Mouse (Mus musculus): ENCODE measurements around the gene Vars2. TPM values are rescaled to one million over a fixed set of nuclear protein-coding genes. Genes with fewer than 3 reads are reported as not detected.

Vars2 gene
- polyA plus RNA-seq, 3 experiments from 2014 or later, result 10.4 to 13.2 (median 12.7) TPM

DNA sequence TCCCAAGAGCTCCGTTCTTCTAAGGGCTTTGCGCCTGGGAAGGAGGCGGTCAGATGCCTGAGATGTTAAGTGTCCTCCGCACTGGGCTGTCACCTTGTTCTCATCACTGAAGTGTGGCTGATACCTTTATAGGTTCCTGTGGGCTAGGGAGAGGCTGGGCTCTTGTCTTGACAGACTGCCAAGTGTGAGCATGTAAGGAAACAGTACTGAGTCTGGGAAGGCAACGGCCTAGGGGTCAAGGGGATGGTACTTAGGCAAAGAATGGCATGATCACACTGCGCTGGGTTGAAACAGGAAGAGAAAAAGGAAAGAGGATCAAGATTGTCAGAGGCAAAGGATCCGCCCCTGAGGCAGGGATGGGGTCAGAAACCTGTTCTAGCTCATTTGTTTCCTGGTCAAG, 40.9 kb downstream of the Vars2 start, which contains the start of gene Gm9573:
Gm9573 (minus strand) TSS at position 101 of the 400 bp plus-strand sequence.
- ATAC-seq, result no peak

DNA sequence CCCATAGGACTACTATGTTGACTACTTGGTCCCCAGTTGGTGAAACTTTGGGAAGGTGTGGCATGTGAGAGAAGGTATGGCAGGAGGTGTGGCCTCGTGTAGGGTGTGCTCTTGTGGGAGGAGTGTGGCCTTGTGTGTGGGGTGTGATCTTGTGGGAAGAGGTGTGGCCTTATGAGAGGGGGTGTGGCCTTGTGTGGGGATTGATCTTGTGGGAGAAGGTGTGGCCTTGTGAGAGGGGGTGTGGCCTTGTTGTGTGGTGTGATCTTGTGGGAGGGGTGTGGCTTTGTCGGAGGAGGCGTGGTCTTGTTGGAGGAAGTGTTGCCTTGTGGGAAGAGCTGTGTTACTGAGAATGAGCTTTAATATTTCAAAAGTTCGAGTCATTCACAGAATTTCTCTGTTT, 50.3 kb downstream of the Vars2 start:
- ATAC-seq, result no peak

Other genes starting within 250 kb of the Vars2 start
- gene H2-Q6, start 242.7 kb downstream of the Vars2 start, polyA plus RNA-seq (2017; shearing (Covaris generic)), result 100 to 1,000 TPM; 356 to 772 (median 602) TPM
- 1,000 to 10,000 TPM in 2 of 3 experiments, 100 to 1,000 TPM in 1; 921 to 1,440 (median 1,337) TPM for gene H2-Q7, start 228.4 kb downstream of the Vars2 start, polyA plus RNA-seq (2017; shearing (Covaris generic))
- 10 to 100 TPM; 14.2 to 25.0 (median 24.2) TPM for gene H2-Q10, start 197.5 kb downstream of the Vars2 start, polyA plus RNA-seq (2017; shearing (Covaris generic))
- gene Pou5f1, start 161.6 kb downstream of the Vars2 start, polyA plus RNA-seq (2017; shearing (Covaris generic)), result under 1 TPM; 0.26 to 0.58 (median 0.32) TPM
- gene Tcf19, start 150.8 kb downstream of the Vars2 start, polyA plus RNA-seq (2017; shearing (Covaris generic)), result 10 to 100 TPM; 16.6 to 68.4 (median 21.5) TPM
- gene Cchcr1, start 150.5 kb downstream of the Vars2 start, polyA plus RNA-seq (2017; shearing (Covaris generic)), result 1 to 10 TPM; 4.8 to 7.1 (median 6.0) TPM
- under 1 TPM in 1 of 3 experiments, not detected in 2; 0.73 TPM for gene Psors1c2, start 134.4 kb downstream of the Vars2 start, polyA plus RNA-seq (2017; shearing (Covaris generic))
- not detected for gene Cdsn, start 115.5 kb downstream of the Vars2 start, polyA plus RNA-seq (2017; shearing (Covaris generic))
- gene 2300002M23Rik, start 100.1 kb downstream of the Vars2 start, polyA plus RNA-seq (2017; shearing (Covaris generic)), result not detected
- not detected for gene Sfta2, start 66.0 kb downstream of the Vars2 start, polyA plus RNA-seq (2017; shearing (Covaris generic))
- gene Gm9573, start 41.0 kb downstream of the Vars2 start, polyA plus RNA-seq (2017; shearing (Covaris generic)), result not detected
- gene Mucl3, start 23.9 kb downstream of the Vars2 start, polyA plus RNA-seq (2017; shearing (Covaris generic)), result under 1 TPM in 1 of 3 experiments, not detected in 2; 0.26 TPM
- 10 to 100 TPM; 16.7 to 24.7 (median 17.9) TPM for gene Gtf2h4, start 6.1 kb upstream of the Vars2 start, polyA plus RNA-seq (2017; shearing (Covaris generic))
- 1 to 10 TPM in 1 of 3 experiments, under 1 TPM in 2; 0.65 to 1.1 (median 0.73) TPM for gene Ddr1, start 37.0 kb upstream of the Vars2 start, polyA plus RNA-seq (2017; shearing (Covaris generic))
- gene Ier3, start 154.1 kb upstream of the Vars2 start, polyA plus RNA-seq (2017; shearing (Covaris generic)), result 10 to 100 TPM in 1 of 3 experiments, 1 to 10 TPM in 1, under 1 TPM in 1; 0.54 to 11.8 (median 1.3) TPM
- gene Flot1, start 155.6 kb upstream of the Vars2 start, polyA plus RNA-seq (2017; shearing (Covaris generic)), result 10 to 100 TPM; 20.5 to 31.1 (median 28.1) TPM
- gene Tubb5, start 170.7 kb upstream of the Vars2 start, polyA plus RNA-seq (2017; shearing (Covaris generic)), result 100 to 1,000 TPM; 404 to 882 (median 514) TPM
- gene Mdc1, start 173.9 kb upstream of the Vars2 start, polyA plus RNA-seq (2017; shearing (Covaris generic)), result 10 to 100 TPM in 1 of 3 experiments, 1 to 10 TPM in 2; 6.1 to 10.7 (median 7.1) TPM
- gene Nrm, start 193.7 kb upstream of the Vars2 start, polyA plus RNA-seq (2017; shearing (Covaris generic)), result 10 to 100 TPM; 25.4 to 64.8 (median 27.4) TPM
- gene Ppp1r18, start 198.0 kb upstream of the Vars2 start, polyA plus RNA-seq (2017; shearing (Covaris generic)), result 100 to 1,000 TPM; 194 to 273 (median 213) TPM
- gene Dhx16, start 212.2 kb upstream of the Vars2 start, polyA plus RNA-seq (2017; shearing (Covaris generic)), result 10 to 100 TPM; 17.4 to 36.1 (median 19.5) TPM
- gene 2310061I04Rik, start 229.8 kb upstream of the Vars2 start, polyA plus RNA-seq (2017; shearing (Covaris generic)), result 10 to 100 TPM; 15.3 to 21.6 (median 15.4) TPM
- 10 to 100 TPM in 2 of 3 experiments, 1 to 10 TPM in 1; 9.5 to 16.2 (median 10.5) TPM for gene Atat1, start 242.5 kb upstream of the Vars2 start, polyA plus RNA-seq (2017; shearing (Covaris generic))
- 10 to 100 TPM; 35.8 to 82.5 (median 75.5) TPM for gene Mrps18b, start 248.8 kb upstream of the Vars2 start, polyA plus RNA-seq (2017; shearing (Covaris generic))
- 10 to 100 TPM; 49.4 to 63.1 (median 51.7) TPM for gene Ppp1r10, start 248.8 kb upstream of the Vars2 start, polyA plus RNA-seq (2017; shearing (Covaris generic))